Mouse (Mus musculus): Measurements from ENCODE around the gene Fkrp.

- TF ChIP-seq CTCF (IDR thresholded peaks at IDR 0.05) (no peak), POLR2A (IDR thresholded peaks at IDR 0.05; ENCODE audit: insufficient read depth, low read depth, low read length) (no peak)
Observed at GRCm38 (mm10) chr7:16841078-16841477, 24.5 kb upstream of the Fkrp start.

Data from heart, adult 2 months (tissue).